Mouse (Mus musculus) cerebellum, postnatal 4 days (tissue): Measurements from ENCODE around the gene Gm42878.

Experiments used
- DNase-seq, 2 experiments: peaks; one replicate each; pipeline ENCODE4 v3.0.0; 2022; ENCODE audit warnings: low spot score in 2 of 2, mixed read lengths in 1 of 2

Gene Gm42878

DNA sequence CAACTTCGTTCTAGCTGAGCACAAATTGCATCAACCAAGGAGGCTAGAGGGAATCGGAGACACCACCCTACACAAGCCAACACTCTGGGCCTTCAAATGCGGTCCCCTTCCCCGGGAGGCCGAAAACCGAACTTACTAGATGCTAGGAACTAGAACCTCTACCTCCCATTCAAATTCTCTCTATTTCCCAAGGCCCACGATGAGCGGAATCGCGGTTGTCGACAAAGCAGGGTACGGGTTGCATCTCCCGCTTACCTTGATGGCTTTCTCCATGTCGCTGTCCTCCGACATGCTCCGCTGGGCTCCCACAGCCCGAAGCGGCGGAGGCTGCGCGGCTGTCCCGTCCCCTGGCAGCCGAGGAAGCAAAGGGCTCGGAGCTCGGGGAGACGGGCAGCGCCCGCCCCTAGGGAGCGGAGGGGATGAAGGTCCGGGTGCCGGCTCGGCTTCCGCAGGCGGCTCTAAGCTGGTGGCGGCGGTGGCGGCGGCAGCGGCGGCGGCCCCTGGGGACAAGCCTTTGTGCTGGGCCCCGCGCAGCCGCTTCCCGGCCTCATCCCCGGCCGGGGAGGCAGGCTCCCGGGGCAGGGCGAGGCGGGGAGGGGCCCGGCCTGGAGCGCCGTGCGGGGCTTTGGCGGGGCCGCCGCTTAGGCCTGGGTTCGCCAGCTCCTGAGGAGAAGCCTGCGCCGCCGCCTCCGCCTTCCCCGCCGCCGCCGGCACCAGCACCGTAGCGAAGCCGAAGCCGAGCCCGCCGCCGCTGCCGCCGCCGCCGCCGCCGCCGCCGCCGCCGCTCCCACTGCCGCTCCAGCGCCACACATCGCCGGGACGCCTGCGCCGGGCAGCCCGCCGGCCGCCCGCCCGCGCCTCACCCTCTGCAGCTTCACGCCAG is at the start of gene Gm42878, which contains the start of gene Adam1a:
Gm42878 (minus strand) TSS at position 573 of the 883 bp plus-strand sequence.
Adam1a (minus strand) TSS at position 573 of the 883 bp plus-strand sequence.
- DNase-seq: no peak

DNA sequence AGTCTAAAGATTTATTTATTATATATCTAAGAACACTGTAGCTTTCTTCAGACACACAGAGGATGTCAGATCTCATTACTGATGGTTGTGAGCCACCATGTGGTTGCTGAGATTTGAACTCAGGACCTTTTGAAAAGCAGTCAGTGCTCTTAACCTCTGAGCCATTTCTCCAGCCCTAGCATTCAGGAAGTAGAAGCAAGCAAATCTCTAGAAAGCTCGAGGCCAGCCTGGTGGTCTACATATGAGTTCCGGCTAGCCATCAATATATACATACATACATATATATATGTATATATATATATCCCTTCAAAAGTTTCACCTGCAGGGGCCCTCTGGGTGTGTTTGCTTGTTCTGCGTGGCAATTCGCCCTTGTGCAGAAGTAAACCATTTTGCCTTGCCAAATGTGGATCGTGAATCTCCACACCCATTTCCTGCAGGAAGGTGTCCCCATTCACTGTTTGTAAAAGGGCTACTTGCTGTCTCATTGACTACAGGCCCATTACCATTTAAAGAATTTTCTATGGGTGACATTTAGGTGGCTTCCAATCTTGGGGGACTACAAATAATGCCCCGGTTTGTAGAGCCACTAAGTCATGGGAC is 49.5 kb upstream of the Gm42878 start:
- no peak for DNase-seq

DNA sequence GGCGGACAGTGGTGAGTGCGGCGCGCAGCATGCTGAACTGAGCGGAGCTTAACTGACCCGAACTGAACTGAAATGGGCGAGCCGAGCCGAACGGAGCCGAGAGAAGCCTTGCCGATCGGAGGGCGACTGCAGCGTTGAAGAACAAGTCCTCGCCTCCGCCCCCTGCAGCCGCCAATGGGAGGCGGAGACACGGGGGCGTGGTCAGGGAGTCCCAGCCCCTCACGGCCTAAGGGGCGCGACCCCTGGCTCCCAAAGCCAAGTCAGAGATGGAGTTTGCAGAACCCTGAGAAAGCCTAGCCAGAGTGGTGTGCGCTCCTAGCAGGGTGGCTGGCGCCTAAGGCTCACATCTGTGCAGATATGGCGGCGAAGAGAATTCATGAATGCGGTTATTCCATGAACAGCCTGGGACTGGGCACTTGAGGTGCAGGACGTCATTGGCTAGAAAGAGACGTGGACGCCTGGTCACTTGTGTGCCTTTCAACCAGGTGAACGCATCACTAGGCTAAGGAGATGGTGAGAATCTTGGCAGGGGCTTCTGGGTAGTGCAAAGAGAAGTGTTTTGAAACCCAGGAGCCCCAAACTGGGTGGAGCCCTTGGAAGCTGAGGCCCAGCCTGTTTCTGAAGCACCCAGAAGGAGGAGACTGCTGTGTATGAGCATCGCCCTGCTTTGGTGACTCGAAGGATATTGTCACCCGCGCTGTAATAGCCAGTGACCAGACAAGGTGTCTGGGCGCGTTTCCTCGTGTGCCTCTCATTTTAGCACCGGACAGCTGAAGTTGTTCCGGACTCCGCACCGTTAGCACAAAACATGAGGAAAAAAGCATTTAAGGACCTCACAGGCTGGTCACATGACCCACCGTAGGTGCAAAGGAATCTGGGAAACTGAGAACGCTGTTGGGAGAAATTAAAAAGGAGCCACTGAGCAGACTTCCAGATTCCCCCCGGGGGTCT is 48.4 kb upstream of the Gm42878 start, which contains the start of gene Aldh2:
Aldh2 (minus strand) TSS at position 374 of the 951 bp plus-strand sequence.
- peak; percentile 34 to 72 for DNase-seq

DNA sequence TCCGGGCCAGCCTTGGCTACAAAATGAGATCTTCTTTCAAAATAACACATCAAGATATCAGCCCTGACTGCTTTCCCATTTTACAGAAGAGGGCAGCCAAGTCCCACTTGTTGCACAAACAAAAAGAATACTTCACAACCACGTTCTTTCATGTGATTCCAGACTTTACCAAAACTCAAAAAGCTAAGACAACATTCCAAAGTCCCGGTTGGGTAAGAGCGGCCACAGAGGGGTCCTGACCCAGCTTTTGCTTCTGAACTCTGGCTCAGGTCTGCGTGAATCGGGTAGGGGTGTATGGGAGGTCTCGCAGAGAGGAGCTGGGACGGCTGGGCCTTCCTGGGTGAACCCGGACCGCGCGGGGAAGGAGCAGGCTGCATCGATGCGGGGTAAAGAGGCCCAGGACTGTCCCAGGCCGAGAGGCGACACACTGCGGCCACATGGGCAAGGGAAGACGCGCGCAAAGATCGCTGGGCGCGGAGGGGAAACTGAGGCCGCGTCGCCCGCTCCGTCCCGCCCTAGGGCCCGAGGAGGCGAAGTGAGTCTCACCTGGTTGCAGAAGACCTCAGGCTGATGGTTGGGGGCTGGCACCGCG is 47.6 kb upstream of the Gm42878 start:
- no peak for DNase-seq

DNA sequence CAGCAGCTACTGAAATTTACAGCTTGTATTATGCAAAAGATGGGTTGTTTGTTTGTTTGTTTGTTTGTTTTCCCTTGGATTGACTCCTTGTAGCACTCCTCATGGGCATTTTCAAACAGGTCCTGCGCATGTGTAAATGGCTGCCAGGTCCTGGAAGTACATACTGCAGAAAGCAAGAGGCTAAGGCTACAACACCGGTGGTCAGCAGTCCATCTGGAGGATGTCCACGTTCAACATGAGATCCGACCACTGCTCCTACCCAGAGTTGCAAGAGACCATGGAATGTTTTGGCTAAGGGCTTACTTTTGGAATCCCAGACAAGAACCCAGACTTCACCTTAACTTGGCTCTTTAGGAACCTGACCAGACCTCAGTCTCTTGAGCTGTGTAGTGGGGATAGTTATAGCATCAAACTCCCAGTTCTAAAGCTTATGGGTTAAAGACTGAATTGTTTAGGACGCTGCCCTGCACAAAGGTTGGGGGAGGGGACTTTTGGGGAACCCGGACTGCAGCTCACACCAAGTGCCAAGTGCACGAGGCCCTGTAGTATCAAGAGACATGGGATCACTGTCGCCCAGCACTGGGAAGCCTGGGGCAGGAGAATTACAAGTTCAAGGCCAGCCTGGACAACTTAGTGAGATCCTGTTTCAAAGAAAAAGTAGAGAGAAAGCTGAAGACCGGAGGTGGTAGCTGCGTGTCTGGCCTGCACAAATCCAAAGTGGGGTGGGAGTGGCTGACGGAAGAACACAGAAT is 47.0 kb upstream of the Gm42878 start:
- DNase-seq: no peak

DNA sequence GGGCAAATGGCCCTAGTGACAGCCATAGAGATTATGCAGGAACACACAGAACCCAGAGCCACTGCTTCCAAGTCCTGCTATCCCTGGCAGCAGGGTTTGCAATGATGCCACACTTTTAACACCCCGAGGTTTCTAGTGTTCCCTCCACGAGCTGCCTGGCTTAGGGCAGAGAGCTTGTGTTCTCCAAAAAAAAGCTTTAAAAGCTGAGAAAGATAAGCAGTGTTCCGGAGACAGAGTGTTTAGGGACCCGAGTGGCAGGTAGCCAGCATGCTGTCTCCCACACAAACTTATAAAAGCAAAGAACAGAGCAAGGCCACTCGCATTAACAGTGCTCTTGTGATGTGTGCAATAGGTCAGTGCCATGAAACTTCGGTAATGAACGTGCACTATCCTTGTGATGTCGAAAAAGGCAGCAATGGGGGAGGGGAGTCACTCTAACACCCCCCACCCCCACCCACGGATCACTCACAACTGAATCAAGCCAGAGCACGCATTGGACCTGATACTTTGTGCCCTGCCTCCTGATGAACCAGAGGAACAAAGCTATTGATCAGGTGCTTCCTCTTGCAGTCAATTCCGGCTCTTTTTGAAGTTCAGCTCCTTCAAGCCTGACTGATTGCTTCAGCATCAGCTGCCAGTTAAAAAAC is 46.3 kb upstream of the Gm42878 start:
- DNase-seq: no peak

DNA sequence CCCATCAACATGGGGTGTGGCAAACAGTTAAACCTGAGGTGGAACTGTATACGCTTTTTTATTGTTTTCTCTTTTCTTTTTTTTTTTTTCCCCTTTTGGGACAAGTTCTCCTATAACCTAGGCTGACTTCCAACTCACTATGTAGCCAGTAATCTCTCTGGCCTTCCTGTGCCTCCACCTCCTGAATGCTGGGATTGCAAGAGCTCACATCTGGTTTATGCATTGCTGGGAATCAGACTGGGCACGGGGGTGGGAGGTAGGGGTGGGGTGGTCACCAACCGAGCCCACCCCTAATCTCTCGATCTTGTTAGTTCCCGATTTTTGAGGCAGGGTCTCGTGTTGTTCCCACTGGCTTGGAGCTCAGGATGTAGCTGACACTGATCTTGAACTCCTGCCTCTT is 44.6 kb upstream of the Gm42878 start:
- no peak for DNase-seq

DNA sequence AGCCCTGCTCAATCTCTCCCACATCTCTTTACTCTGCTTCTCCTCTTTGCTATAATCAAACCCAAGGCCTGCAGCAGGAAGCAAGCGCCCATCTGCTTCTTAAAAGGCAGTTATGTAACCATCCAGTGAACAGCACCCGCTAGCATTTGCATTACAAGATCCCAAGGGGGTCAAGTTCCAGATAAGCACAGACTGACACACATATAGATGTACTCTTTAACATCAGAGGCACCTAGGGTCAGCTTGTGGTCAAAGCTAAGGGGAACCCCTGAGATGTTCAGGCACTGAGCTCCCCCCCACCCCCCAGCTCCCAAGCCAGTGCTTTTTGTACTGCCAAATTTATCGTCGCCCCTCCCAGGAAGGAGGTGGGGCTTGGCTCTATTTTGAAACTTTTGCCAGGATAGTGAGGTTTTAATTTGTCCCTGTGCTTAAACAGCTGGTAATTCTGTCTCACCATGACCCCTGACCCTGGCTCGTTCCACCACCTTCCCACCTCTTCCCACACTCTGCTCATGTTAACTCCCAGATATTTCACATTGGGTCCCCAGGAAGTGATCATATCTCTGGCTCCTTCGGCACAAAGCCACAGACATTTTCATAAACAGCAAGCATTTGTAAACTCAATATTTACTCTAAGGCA is 41.2 kb upstream of the Gm42878 start:
- DNase-seq: no peak

DNA sequence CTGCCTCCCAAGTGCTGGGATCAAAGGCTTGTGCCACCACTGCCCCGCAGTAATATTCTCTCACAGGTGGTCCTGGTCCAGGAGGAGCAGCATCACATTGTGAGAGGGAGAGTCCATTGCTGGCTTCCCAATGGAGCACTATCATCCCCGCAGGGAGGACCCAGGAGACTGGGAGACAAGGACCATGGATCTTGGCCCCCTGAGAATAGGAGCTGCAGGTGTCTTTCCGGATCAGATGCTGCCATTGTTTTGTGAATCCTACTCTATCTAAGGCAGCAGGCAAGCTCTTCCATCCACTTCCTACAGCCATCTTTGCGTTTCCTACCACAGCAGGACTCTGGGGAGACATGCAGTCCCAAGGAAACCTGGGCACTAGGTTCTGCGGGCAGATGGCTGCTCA is 40.4 kb upstream of the Gm42878 start:
- no peak for DNase-seq

DNA sequence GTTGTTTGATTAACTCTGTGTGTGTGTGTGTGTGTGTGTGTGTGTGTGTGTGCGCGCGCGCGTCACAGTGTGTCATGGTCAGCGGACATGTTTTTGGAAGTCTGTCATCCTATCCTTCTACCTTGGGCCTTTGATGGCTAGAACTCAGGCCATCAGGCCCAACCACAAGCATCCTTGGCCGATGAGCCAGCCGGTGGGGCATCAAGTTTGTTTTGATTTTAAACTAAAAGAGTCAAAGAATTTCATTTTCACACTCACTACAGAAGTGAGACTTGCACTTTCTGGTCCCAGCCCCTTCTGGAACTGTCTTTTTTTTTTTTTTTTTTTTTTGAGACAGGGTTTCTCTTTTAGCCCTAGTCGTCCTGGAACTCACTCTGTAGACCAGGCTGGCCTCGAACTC is 39.7 kb upstream of the Gm42878 start:
- no peak for DNase-seq

DNA sequence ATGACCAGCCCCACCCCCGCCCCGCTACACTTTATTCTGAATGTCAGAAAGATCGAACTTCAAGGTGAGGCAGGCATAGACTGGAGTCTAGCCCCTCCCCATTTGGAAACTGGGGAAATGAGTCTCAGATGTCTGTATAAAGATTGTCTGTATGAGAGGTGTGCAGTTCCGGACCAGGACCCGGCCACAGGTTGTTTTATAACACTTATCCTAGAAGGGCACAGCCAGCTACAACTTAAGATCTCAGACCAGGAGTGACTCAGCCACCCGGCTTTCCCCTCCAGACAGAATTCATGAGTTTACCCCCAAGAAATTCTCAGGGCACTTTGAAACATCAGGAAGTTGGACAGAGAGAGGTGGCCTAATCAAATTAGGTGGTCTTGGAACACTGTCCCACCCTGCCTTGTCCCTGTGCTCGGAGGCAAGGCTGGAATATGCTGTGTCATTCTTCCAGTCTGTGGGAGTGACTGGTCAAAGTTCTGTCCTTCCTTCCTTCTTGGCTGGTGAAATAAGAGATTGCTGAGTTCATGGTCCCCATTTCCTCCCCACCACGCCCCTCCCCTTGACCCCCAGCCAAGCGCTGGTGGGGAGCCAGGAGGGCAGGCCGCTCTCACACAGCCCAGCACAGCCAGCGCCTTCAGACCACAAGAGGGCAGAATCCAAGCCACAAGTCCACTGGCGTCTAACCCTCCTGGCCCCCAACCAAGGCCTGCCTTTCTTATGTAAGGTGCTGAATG is 38.7 kb upstream of the Gm42878 start:
- peak; percentile 45 to 64 for DNase-seq

DNA sequence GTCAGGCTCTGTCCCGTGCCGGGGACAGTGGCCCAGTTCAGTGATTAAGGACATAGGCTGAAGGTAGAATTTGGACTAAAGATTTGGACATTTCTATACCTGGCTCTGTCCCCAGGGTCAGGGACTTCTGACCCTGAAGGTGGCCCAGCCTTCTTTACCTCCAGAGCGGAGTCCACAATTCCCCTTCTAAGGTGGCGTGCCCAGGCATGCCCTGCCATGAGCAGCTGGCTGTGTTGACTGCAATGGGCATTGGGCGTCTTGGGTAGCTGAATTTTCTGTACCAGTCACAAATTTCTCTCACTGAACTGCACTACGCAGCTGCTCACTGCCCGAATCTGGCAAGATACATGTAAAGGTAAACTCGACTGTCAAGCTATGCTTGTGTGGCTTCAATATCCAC is 36.7 kb upstream of the Gm42878 start:
- no peak for DNase-seq

DNA sequence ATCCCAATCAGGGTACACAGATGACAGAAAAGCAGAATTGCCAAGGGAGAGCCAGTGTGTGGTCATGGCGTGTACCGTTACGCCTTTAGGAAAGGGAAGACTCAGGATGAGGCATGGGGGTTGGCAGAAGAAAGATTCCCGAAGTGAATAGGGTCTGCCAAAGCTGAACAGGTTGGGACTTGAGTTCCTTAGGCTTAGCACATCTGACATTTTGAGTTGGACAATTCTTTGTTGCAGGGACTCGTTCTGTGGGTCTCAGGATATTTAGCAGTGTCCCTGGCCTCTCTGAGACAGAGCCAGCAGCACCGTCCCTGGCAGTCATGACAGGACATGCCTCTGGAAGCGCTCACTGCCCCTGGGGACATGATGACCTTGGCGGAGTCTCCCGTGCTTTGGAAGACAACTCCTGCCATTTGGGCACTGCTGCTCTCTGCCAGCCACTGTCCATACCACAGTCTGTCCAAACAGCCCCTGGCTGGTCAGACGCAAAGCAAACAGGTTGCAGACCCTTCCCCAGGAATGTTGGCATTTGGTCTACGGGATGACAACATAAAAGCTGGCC is 31.7 kb upstream of the Gm42878 start:
- DNase-seq: no peak

DNA sequence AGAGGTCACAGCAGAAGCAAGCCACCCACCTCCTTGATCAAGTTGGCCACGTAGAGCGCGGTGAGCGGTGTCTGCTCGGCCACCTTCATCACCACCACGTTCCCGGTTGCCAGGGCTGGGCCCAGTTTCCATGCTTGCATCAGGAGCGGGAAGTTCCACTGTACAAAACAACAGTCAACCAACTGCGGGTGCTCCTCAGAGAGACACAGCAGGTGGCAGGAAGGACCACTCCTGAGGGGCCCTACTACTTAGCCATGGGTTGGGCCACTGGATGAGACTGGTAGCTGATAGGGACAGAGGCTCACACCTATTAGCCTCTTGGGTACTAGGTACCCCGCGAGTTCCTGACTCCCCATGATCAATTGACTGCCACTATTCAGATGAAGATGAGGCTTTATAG is 30.6 kb upstream of the Gm42878 start:
- DNase-seq: no peak

DNA sequence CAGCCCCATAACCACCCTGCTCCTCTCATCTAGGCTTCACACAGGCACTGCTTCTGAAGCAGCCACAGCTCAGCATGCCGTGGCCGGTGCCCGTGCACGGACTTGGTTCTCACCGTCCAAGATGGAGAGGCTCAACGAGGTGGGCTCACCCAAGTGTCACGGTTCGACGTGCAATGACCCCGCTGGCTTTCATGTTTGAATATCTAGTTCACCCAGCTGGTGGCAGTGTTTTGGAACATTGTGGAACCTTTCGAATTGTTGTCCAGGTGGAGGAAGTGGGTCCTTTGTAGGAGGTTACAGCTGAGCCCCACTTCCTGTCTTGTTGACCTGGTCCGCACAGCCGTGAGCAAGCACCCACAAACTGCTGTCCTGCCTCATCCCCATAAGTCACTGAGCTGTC is 28.9 kb upstream of the Gm42878 start:
- DNase-seq: no peak

DNA sequence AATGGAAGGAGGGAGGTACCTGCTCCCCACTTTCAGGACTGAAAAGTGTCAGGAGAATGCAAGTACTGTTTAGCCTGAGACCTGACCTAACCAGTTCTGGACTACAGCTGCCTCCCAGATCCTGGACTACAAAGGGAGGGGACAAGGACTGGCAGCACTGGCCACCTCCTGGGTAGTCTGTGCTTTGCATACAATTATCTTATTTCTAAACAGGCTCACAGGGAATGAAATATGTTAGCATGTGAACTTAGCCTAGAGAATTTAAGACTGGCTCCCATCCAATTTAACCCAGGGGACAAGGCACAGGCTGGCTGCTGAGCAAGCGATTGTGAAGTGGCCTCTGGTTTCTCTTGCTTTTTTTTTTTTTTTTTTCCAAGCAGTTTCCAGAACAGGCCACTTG is 25.5 kb upstream of the Gm42878 start:
- DNase-seq: no peak

DNA sequence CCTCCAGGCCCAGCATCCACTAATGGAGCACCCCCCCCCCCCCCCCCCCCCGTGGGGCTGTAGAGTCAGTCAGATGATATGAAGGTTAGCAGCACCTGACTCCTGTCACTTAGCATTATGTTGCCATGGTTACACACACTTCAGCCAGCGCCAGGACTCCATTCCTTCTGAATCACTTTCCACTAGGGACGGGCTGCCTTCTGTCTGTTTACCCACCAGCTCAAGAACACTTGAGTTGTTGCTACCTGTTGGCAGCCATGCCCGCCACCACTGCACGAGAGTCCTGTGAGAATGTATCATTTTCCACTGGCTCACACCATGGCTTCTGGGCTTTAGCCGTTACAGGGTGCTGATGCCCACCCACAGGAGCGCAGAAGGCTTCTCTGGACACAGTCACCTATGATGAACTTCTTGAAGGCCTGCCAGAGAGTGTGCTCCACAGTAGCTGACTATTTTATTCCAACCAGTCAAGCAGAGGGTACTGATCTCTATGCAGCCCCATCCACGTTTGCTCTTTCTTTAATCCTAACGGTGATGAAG is 24.7 kb upstream of the Gm42878 start:
- DNase-seq: no peak

DNA sequence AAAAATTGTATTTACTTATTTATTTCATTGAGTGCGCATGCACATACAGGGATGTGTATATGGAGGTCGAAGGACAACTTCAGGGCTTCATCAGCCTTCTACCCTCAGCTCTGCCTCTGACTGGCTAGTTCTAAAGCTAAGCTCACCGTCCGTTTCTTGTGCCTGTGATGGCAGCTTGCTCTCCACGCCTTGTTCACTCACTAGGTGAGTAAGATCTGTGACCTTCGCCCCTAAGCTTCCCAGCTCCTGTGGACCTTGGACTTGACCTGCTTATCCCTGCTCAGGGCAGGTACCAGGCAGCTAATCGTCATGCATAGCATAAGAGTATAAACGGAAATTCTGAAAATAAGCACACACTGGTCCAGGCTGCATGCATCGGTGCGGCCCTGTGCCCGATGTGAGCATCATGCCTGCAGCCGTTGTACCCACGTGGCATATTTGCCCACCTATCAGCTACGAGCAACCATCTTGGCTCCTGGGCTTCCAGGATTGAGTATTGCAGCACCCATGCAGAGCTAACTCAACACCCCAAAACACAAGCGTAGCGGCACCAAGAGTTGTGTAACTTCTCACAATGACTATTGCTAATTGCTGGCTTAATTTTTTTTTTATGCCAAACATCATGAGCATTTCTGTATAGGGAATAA is 20.9 kb upstream of the Gm42878 start:
- DNase-seq: no peak
